Mouse (Mus musculus) forebrain, embryonic 14.5 days (tissue): Measurements from ENCODE around the gene Gcnt2. TPM values are rescaled to one million over a fixed set of nuclear protein-coding genes. Genes with fewer than 3 reads are reported as not detected.
"Not testable (repeated sequence)": the region's sequence is repeated elsewhere in the genome, so short reads cannot be mapped to it uniquely, and the experiment has no call there.

Experiments used
- ATAC-seq: fragments of 200-750 bp; cut with Nextera tagmentation; 2 replicates; pipeline ENCODE4 v1.8.0; 2017; ENCODE audit warnings: mild to moderate bottlenecking, moderate library complexity
- DNase-seq: peaks from one replicate; pipeline ENCODE4 v3.0.0-alpha.2; 2015; ENCODE audit warnings: low spot score
- H3K27ac ChIP-seq: fragments of 300-500 bp; sonication (generic); 2 replicates; pipeline ENCODE4 v1.5.1; 2014; ENCODE audit warnings: low read depth, mild to moderate bottlenecking, control low read depth, low read length, moderate library complexity
- H3K27me3 ChIP-seq: fragments of 300-500 bp; sonication (generic); replicated peaks from 2 replicates; pipeline ENCODE4 v1.6.1; 2014; ENCODE audit warnings: low read length, control low read depth, mixed read lengths; ENCODE audit not compliant: control insufficient read depth, insufficient read depth
- H3K36me3 ChIP-seq: fragments of 300-500 bp; sonication (generic); 2 replicates; pipeline ENCODE4 v1.6.1; 2014; ENCODE audit warnings: low read length, control low read depth; ENCODE audit not compliant: control insufficient read depth, insufficient read depth
- H3K4me1 ChIP-seq: fragments of 300-500 bp; sonication (generic); 2 replicates; pipeline ENCODE4 v1.6.1; 2014; ENCODE audit warnings: antibody characterized with exemption, low read length, control low read depth; ENCODE audit not compliant: control insufficient read depth, insufficient read depth
- H3K4me2 ChIP-seq: fragments of 300-500 bp; sonication (generic); 2 replicates; pipeline ENCODE4 v1.6.1; 2014; ENCODE audit warnings: mild to moderate bottlenecking, control low read depth, low read length
- H3K4me3 ChIP-seq: fragments of 300-500 bp; sonication (generic); 2 replicates; pipeline ENCODE4 v1.5.1; 2014; ENCODE audit warnings: low read depth, low read length, control low read depth
- H3K9ac ChIP-seq: fragments of 300-500 bp; sonication (generic); 2 replicates; pipeline ENCODE4 v1.6.1; 2014; ENCODE audit warnings: mild to moderate bottlenecking, low read length, control low read depth, moderate library complexity
- H3K9me3 ChIP-seq: fragments of 300-500 bp; sonication (generic); replicated peaks from 2 replicates; pipeline ENCODE4 v1.6.1; 2016; ENCODE audit warnings: low read length, control low read depth, mixed read lengths; ENCODE audit not compliant: control insufficient read depth
- WGBS: fragments of 180-500 bp; shearing (Covaris S2); extraction: QIAGEN DNeasy Blood & Tissue Kit; methylation state at CpG from one replicate; pipeline ENCODE4 v1.1.7; 2014; 5-methylcytosine and 5-hydroxymethylcytosine counted together
- polyA plus RNA-seq: library from polyadenylated mRNA; unstranded; fragments of >200 nt; fragmentation: Nextera tagmentation; extraction: Ambion mirVana; gene quantifications from 2 replicates; pipeline ENCODE4 v1.2.1, GENCODE M21; 2014

Gene Gcnt2
- polyA plus RNA-seq, 1 experiment from 2014 or later = 5.2 TPM

DNA sequence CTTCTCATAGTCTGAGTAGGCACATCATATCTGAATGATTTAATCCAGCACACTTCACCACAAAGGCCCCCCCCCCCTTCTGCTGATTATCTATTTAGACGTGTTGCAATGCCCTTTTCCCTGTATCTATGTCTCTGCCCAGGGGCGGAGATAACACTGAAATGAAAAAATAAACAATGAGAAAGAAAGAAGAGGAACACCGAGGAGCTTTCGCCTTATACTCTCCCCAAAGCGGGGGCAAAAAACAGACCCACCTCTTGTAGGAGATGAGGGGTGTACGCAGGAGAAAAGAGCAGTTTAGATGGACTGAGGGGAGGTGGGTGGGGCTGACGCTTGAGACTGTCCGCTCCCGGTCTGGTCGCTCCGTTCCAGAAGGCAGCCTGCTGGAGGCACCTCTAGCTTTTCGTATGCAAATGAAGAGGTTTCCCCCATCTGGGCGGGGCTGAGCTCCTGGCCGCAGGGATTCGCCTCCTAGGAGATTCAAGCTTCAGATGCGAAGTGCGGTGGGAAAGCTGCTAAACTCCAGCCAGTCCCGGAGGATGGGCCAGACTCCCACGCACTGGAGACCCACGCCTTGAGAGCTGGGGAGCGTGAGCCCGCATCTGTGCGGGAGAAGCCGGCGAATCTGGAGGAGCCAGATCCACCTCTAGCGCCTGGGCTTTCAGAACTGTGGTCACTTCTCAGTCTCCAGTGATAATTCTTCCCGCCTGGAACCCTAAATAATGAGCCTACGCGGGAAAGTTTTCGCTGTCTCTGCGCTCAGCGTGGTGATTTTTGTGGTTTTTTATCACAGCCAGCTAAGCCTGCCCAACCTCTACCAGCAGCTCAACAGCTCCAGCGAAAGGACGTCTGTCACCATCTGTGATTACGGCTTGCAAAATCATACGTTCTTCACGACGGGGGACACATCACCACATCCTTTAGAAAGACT, 57.9 kb downstream of the Gcnt2 start:
- Histone ChIP-seq H3K36me3 (no peaks in the 10 kb centered on the region), H3K9ac (peak overlapping the region; percentile 63), H3K27ac (no peak overlapping the region), H3K4me3 (peak overlapping the region; percentile 41), H3K4me1 (peaks cover 15% of the 10 kb centered on the region; the same call in 1 of the 2 replicates), H3K27me3 (peaks cover 7% of the 10 kb centered on the region; the same call in 1 of the 2 replicates), H3K4me2 (peak overlapping the region; percentile 72), H3K9me3 (no peaks in the 10 kb centered on the region)
- DNase-seq (peak; percentile 79), ATAC-seq (peak; percentile 89)
- WGBS = under 1% methylated on average over 38 of the region's 38 CpGs

DNA sequence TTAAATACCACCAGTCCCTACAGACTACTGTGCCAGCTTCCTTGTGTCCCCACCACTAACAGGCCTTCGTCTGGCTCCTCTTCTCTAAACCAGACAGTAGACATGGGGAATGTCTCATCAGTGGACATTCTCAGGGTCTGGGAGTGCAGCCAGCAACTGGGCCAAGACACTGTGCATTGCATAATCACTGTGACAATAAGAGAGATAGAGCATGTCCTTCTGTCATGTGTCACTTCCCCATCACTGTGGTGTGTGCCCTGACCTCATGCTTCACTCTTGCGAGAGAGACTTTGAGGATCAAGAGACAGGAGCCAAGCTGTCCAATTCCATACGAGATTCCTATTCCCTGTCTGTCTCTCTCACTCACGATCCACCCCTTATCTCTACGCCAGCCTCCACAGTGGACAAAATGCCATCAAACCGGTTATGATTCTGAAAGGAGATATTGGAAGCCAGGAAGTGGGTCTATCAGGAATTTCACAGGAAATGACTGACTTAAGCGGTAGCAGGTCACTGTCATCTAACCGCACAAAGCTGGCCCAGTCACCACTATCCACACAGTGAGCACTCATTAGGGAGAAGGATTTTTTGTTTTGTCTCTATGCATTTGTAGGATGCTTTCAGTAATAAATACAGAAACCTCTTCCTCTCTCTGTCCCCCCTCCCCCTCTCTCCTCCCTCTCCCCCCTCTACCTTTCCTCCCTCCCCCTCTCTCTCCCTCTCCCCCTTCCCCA, 61.9 kb downstream of the Gcnt2 start:
- Histone ChIP-seq H3K27ac (no peak overlapping the region), H3K9me3 (no peaks in the 10 kb centered on the region), H3K9ac (no peak overlapping the region), H3K4me3 (no peak overlapping the region), H3K27me3 (peaks cover 7% of the 10 kb centered on the region; the same call in 1 of the 2 replicates), H3K4me2 (no peak overlapping the region), H3K36me3 (no peaks in the 10 kb centered on the region), H3K4me1 (peaks cover 10% of the 10 kb centered on the region; the same call in 1 of the 2 replicates)
- no peak for ATAC-seq
- 81% methylated on average over 8 of the region's 8 CpGs for WGBS
- DNase-seq = no peak

DNA sequence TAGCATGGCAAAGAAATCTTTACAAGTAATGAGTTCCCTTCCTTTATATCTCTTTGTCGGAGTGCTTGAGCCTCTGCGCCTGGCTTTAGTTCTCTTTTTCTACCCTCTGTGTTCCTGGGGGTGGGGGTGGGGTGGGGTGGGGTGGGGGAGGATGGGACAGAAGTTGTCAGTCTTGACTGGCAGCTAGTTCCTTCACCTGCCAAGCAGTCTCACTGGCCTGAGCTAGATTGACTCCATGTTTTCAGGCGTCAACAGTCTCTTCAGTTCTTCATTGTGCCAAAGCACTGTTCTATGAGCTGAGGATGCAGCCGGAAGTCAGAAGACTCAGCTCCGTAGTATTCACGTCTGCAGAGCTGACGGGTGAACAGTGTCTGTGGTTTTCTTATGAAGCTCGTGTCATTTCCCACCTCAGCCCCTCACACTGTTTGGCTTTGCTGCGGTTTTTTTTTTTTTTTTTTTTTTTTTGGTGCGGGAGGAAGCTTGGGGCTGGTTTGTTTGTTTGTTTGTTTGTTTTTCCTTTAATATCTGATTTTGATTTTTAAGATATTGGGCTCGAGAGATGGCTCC, 62.8 kb downstream of the Gcnt2 start:
- peaks cover 7% of the 10 kb centered on the region; the same call in 1 of the 2 replicates for H3K27me3 ChIP-seq
- no peak overlapping the region for H3K4me2 ChIP-seq
- H3K27ac ChIP-seq = no peak overlapping the region
- H3K4me3 ChIP-seq = no peak overlapping the region
- H3K9me3 ChIP-seq = no peaks in the 10 kb centered on the region
- no peaks in the 10 kb centered on the region for H3K36me3 ChIP-seq
- ATAC-seq (no peak), DNase-seq (no peak)
- H3K9ac ChIP-seq = no peak overlapping the region
- peaks cover 5% of the 10 kb centered on the region; the same call in 1 of the 2 replicates for H3K4me1 ChIP-seq
- WGBS = 80% methylated on average over 11 of the region's 11 CpGs

DNA sequence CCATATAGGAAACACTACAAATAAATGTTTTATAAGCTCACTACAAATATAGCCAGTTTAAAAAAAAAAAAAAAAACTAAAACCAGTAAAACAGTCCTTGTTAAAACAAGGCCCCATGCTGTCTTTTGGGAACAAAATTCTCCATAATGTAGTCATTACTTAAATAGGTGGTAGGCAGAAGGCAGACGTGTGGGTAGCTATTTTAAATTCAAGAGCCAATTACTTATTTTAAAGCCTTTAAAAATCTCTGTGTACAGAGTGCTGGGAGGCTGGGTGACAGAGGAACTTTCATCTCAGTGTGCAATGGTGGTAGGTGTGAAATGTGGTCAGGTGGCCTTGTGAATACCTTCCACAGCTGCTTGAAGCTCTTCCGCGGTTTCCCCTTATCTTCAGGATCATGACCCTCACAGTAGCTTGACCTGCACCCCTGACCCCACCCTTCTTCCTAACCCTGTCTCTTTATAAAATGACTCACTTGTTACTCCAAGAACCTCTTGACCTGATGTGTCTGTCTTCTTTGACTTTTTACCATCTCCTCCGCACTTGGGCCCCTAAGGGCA, 64.3 kb downstream of the Gcnt2 start:
- Histone ChIP-seq H3K4me2 (no peak overlapping the region), H3K9me3 (no peaks in the 10 kb centered on the region), H3K27ac (no peak overlapping the region), H3K4me3 (no peak overlapping the region), H3K27me3 (no peaks in the 10 kb centered on the region), H3K4me1 (no peaks in the 10 kb centered on the region), H3K9ac (no peak overlapping the region), H3K36me3 (no peaks in the 10 kb centered on the region)
- 71% methylated on average over 4 of the region's 4 CpGs for WGBS
- DNase-seq (no peak), ATAC-seq (no peak)

DNA sequence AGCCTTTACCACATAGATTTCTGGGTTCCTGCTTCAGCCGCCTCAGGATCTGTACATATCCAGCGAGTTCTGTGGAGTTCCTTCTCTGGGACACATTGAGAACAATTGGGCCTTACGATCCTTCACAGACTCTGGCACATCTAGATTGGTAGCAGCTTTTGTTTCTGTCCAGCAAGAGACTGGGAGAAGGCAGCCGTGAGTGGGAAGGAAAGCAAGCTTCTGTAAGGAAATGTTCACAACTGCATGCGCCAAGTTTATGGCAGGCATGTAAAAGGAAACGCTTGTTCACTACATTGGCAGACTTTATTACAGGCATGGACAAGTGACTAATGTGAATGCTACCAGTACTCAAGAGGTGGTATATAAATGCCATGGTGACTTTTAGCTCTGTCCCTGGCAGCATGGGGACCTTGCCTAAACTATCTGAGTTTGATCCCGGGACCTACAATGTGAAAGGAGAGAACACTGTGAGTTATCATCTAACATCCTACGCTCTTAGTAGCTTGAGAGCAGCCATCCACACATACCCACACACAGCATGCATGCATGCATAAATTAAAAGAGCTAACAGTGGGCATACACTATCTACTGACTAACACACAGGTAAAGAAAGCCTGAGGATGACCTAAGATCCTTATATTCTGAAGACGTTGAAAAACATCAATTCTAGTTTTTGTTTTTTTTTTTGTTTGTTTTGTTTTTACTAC, 68.8 kb downstream of the Gcnt2 start:
- Histone ChIP-seq H3K4me1 (no peaks in the 10 kb centered on the region), H3K9me3 (no peaks in the 10 kb centered on the region), H3K4me3 (no peak overlapping the region), H3K27me3 (no peaks in the 10 kb centered on the region), H3K36me3 (no peaks in the 10 kb centered on the region), H3K4me2 (no peak overlapping the region), H3K9ac (no peak overlapping the region), H3K27ac (no peak overlapping the region)
- DNase-seq = no peak
- ATAC-seq = no peak
- WGBS = 83% methylated on average over 9 of the region's 9 CpGs

DNA sequence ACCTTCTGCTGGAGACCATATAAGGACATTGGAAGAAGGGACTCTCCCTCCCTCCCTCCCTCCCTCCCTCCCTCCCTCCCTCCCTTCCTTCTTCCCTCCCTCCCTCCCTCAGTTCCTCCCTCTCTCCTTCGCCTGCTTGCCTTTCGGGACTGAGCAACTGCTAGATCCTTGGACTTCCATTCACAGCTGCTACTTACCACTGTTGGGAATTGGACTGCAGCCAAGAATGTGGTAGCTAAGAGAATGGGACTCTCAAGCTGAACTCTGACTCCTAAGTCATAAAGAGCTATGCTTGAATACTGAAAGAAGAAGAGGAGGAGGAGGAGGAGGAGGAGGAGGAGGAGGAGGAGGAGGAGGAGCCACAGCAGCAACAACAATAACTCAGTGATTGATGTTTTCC, 72.3 kb downstream of the Gcnt2 start:
- no CpG with 5 or more reads among the region's 2 CpGs for WGBS
- H3K4me2 ChIP-seq, H3K27ac ChIP-seq, H3K9ac ChIP-seq, H3K4me3 ChIP-seq, H3K36me3 ChIP-seq, H3K27me3 ChIP-seq, H3K4me1 ChIP-seq, H3K9me3 ChIP-seq: not testable (repeated sequence)
- DNase-seq (peak; percentile 81), ATAC-seq (peak; percentile 78)

DNA sequence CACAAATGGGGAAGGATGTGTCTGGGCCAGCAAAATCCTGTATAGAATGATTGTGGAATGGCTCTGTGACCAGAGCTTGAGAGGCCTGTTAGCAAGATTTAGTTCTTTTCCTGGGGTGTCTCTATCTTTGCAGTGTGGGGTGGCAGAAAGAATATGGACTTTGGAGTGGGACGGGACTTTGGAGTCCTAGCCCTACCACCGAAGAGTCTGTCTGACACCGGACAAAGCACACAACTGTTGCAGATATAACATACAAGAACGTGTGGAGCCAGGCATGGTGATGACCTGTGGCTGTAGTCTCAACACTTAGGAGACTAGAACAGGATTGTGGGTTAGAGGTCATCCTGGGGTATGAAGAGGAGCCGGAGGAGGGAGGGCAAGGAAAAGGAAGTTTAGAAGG, 73.0 kb downstream of the Gcnt2 start:
- ATAC-seq (no peak), DNase-seq (no peak)
- Histone ChIP-seq H3K4me2 (no peak overlapping the region), H3K27ac (no peak overlapping the region), H3K9me3 (no peaks in the 10 kb centered on the region), H3K36me3 (no peaks in the 10 kb centered on the region), H3K27me3 (no peaks in the 10 kb centered on the region), H3K4me3 (no peak overlapping the region), H3K4me1 (no peaks in the 10 kb centered on the region), H3K9ac (no peak overlapping the region)
- WGBS = 91% methylated on average over 5 of the region's 5 CpGs

DNA sequence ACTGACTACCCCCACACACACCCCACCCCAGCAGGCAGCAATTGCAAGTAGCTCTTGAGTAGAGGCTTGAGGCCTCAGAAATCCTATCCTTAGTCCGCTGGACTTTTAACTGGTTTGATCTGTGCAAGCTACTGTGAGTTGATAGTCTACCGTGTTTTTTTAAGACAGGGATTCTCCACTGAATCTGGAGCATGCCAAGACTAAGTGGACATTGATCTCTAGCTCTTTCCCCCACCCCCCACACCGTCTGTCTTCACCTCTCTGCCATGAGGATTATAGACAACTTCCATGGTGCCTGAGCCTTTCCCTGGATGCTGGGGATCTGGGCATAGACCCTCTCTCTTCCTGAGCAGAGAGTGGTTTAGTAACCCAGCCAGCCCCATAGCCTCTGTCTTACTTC, 74.8 kb downstream of the Gcnt2 start:
- Histone ChIP-seq H3K4me2 (no peak overlapping the region), H3K9me3 (no peaks in the 10 kb centered on the region), H3K27me3 (no peaks in the 10 kb centered on the region), H3K9ac (no peak overlapping the region), H3K27ac (no peak overlapping the region), H3K36me3 (no peaks in the 10 kb centered on the region), H3K4me3 (no peak overlapping the region), H3K4me1 (0 out of 2 replicates have a peak, but pooled peaks cover 2% of the 10 kb centered on the region)
- WGBS = 74% methylated on average over 3 of the region's 3 CpGs
- no peak for DNase-seq
- ATAC-seq = no peak
